Mouse (Mus musculus): ENCODE measurements around the gene Mrpl52. TPM values are rescaled to one million over a fixed set of nuclear protein-coding genes. Genes with fewer than 3 reads are reported as not detected.

Mrpl52 gene
- 395 and 463 TPM in 2 replicates for polyA plus RNA-seq (2021; fragmentation: Nextera tagmentation)
- long read RNA-seq, experiment 1, transcript Mrpl52-201 (5 exons, 418 nt), result major isoform, 16 of 25 reads
- long read RNA-seq, experiment 1, partial matches to known transcripts, result 0 of 25 reads
- long read RNA-seq, experiment 1, other reads (novel, unspliced or antisense), result 3 of 25 reads
- long read RNA-seq, experiment 2, transcript Mrpl52-204 (4 exons, 463 nt), result minor isoform, 20 of 195 reads
- long read RNA-seq, experiment 2, transcript Mrpl52-201 (5 exons, 418 nt), result major isoform, 151 of 195 reads
- long read RNA-seq, experiment 2, partial matches to known transcripts, result 0 of 195 reads
- long read RNA-seq, experiment 2, other reads (novel, unspliced or antisense), result 24 of 195 reads

GRCm38 (mm10) chr14:54426689-54427398 lies at the start of gene Mrpl52:
Gene Mrpl52, plus strand, starts transcription at chr14:54426909.

GRCm38 (mm10) chr14:54417623-54418081 lies 9.1 kb upstream of the Mrpl52 start, which contains the start of gene Slc7a7:
Gene Slc7a7, minus strand, starts transcription at chr14:54417780.

GRCm38 (mm10) chr14:54431334-54432077 lies 4.8 kb downstream of the Mrpl52 start, which contains the start of gene Mmp14:
Gene Mmp14, plus strand, starts transcription at chr14:54431612.

GRCm38 (mm10) chr14:54463959-54464292 lies 37.2 kb downstream of the Mrpl52 start, which contains the start of gene Lrp10:
Gene Lrp10, plus strand, starts transcription at chr14:54464137.

GRCm38 (mm10) chr14:54475941-54476844 lies 49.5 kb downstream of the Mrpl52 start, which contains the start of gene Rem2:
Gene Rem2, plus strand, starts transcription at chr14:54476100.

Other genes starting within 250 kb of the Mrpl52 start
- 388 and 425 TPM in 2 replicates for gene Dad1, start 172.8 kb upstream of the Mrpl52 start, polyA plus RNA-seq (2021; fragmentation: Nextera tagmentation)
- 72.4 and 90.2 TPM in 2 replicates for gene Abhd4, start 172.7 kb upstream of the Mrpl52 start, polyA plus RNA-seq (2021; fragmentation: Nextera tagmentation)
- not detected in 2 replicates for gene Olfr49, start 142.0 kb upstream of the Mrpl52 start, polyA plus RNA-seq (2021; fragmentation: Nextera tagmentation)
- gene Oxa1l, start 66.1 kb upstream of the Mrpl52 start, polyA plus RNA-seq (2021; fragmentation: Nextera tagmentation), result 36.9 and 48.4 TPM in 2 replicates
- gene Slc7a7, start 9.1 kb upstream of the Mrpl52 start, polyA plus RNA-seq (2021; fragmentation: Nextera tagmentation), result 1.0 and 2.1 TPM in 2 replicates
- gene Mmp14, start 4.7 kb downstream of the Mrpl52 start, polyA plus RNA-seq (2021; fragmentation: Nextera tagmentation), result 2.3 and 6.2 TPM in 2 replicates
- 7.2 and 18.6 TPM in 2 replicates for gene Lrp10, start 37.2 kb downstream of the Mrpl52 start, polyA plus RNA-seq (2021; fragmentation: Nextera tagmentation)
- 8.8 and 13.8 TPM in 2 replicates for gene Rem2, start 49.2 kb downstream of the Mrpl52 start, polyA plus RNA-seq (2021; fragmentation: Nextera tagmentation)
- 32.7 and 35.9 TPM in 2 replicates for gene Prmt5, start 90.6 kb downstream of the Mrpl52 start, polyA plus RNA-seq (2021; fragmentation: Nextera tagmentation)
- 3.4 and 4.0 TPM in 2 replicates for gene Haus4, start 127.7 kb downstream of the Mrpl52 start, polyA plus RNA-seq (2021; fragmentation: Nextera tagmentation)
- gene Ajuba, start 150.6 kb downstream of the Mrpl52 start, polyA plus RNA-seq (2021; fragmentation: Nextera tagmentation), result 0.34 and 0.49 TPM in 2 replicates
- 1.6 and 3.0 TPM in 2 replicates for gene 4931414P19Rik, start 179.1 kb downstream of the Mrpl52 start, polyA plus RNA-seq (2021; fragmentation: Nextera tagmentation)
- gene Psmb5, start 191.1 kb downstream of the Mrpl52 start, polyA plus RNA-seq (2021; fragmentation: Nextera tagmentation), result 598 and 663 TPM in 2 replicates
- gene Psmb11, start 194.5 kb downstream of the Mrpl52 start, polyA plus RNA-seq (2021; fragmentation: Nextera tagmentation), result 0.05 and 0.11 TPM in 2 replicates
- gene Gm17606, start 214.0 kb downstream of the Mrpl52 start, polyA plus RNA-seq (2021; fragmentation: Nextera tagmentation), result not detected in 2 replicates
- 0.64 and 0.83 TPM in 2 replicates for gene Cdh24, start 214.5 kb downstream of the Mrpl52 start, polyA plus RNA-seq (2021; fragmentation: Nextera tagmentation)

All from left cerebral cortex, adult 6 months (tissue).